Mouse (Mus musculus) liver, embryonic 11.5 days (tissue): Measurements from ENCODE around the gene Hba-a2. TPM values are rescaled to one million over a fixed set of nuclear protein-coding genes. Genes with fewer than 3 reads are reported as not detected.

Source experiments
- ATAC-seq: fragments of 200-750 bp; cut with Nextera tagmentation; replicated peaks from 2 replicates; pipeline ENCODE4 v1.8.0; 2017; ENCODE audit warnings: moderate number of reproducible peaks, mild to moderate bottlenecking, moderate TSS enrichment, moderate library complexity; ENCODE audit not compliant: low FRiP score
- DNase-seq: peaks from one replicate; pipeline ENCODE4 v3.0.0-alpha.2; 2017; ENCODE audit warnings: low spot score
- H3K27ac ChIP-seq: fragments of 300-500 bp; sonication (generic); 2 replicates; pipeline ENCODE4 v1.5.1; 2014; ENCODE audit warnings: mild to moderate bottlenecking, low read depth, low read length, control low read depth
- H3K27me3 ChIP-seq: fragments of 300-500 bp; sonication (generic); replicated peaks from 2 replicates; pipeline ENCODE4 v1.6.1; 2014; ENCODE audit warnings: low read length, mixed read lengths; ENCODE audit not compliant: control insufficient read depth, insufficient read depth
- H3K36me3 ChIP-seq: fragments of 300-500 bp; sonication (generic); 2 replicates; pipeline ENCODE4 v1.6.1; 2014; ENCODE audit warnings: mild to moderate bottlenecking, low read length, moderate library complexity, mixed read lengths; ENCODE audit not compliant: control insufficient read depth, insufficient read depth
- H3K4me1 ChIP-seq: fragments of 300-500 bp; sonication (generic); replicated peaks from 2 replicates; pipeline ENCODE4 v1.6.1; 2014; ENCODE audit warnings: low read length, mixed read lengths; ENCODE audit not compliant: control insufficient read depth, insufficient read depth
- H3K4me2 ChIP-seq: fragments of 300-500 bp; sonication (generic); 2 replicates; pipeline ENCODE4 v1.6.1; 2014; ENCODE audit warnings: mild to moderate bottlenecking, control low read depth, moderate library complexity
- H3K4me3 ChIP-seq: fragments of 300-500 bp; sonication (generic); 2 replicates; pipeline ENCODE4 v1.5.1; 2014; ENCODE audit warnings: low read depth, low read length, control low read depth
- H3K9ac ChIP-seq: fragments of 300-500 bp; sonication (generic); 2 replicates; pipeline ENCODE4 v1.6.1; 2014; ENCODE audit warnings: low read depth, low read length, control low read depth
- H3K9me3 ChIP-seq: fragments of 300-500 bp; sonication (generic); 2 replicates; pipeline ENCODE4 v1.6.1; 2016; ENCODE audit warnings: low read length, inconsistent platforms, mixed read lengths; ENCODE audit not compliant: control insufficient read depth
- WGBS: fragments of 180-500 bp; shearing (Covaris S2); extraction: QIAGEN DNeasy Blood & Tissue Kit; methylation state at CpG from one replicate; pipeline ENCODE4 v1.1.7; 2014; 5-methylcytosine and 5-hydroxymethylcytosine counted together
- polyA plus RNA-seq: library from polyadenylated mRNA; unstranded; fragments of >200 nt; fragmentation: Nextera tagmentation; extraction: Ambion mirVana; gene quantifications from 2 replicates; pipeline ENCODE4 v1.2.1, GENCODE M21; 2014

Hba-a2 gene
- polyA plus RNA-seq, 1 experiment from 2014 or later, result 25,282 TPM

DNA sequence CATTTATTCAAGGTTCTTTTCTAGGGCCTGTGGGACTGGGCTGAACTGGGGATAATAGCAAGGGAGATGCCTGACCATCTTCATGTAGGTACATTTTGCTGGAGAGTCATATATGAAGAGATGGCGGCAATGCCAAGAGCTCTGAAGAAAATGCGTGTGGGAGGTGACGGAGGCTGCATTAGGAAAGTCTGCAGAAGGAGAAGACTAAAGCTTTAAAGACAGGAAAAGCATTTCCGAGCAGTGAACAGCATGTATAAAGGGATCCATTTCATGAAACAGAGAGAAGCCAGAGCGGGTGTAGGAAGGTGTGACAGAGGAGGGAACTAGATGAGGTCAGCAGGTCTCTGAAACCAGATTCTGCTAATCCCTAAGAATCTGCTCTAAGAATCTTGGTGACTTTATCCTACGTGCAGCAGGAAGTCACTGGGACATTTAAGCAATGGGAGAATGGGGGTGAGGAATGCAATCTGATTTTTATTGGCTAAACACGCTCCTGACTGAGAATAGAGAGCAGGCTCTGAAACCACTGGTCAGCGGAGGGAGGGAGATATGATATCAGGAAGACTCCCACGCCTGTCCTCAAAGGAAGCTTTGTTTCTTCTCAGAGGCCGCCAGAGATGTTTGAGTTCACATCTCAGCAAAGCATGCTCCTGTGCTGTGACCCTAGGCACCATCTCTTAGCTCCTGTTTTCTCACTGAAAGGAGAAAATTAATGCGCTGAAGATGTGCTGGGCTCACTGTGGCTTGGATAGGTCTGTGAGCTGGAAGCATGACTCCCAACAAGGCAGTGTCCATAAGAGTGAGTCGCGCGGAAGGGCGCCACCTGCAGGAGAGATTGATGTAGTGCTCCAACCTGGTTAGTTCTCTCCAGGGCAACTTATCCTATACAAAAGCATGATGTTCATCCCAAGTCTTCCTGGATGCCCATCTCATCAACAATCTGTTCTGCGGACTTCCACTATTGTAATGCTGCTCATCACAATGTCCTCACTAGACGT lies 44.5 kb downstream of the Hba-a2 start:
- WGBS, result 33% methylated on average over 17 of the region's 17 CpGs
- Histone ChIP-seq H3K27me3 (no peaks in the 10 kb centered on the region), H3K9me3 (no peaks in the 10 kb centered on the region), H3K9ac (no peak overlapping the region), H3K36me3 (no peaks in the 10 kb centered on the region), H3K4me3 (no peak overlapping the region), H3K27ac (no peak overlapping the region), H3K4me2 (no peak overlapping the region), H3K4me1 (no peaks in the 10 kb centered on the region; the same call in none of the 2 replicates)
- ATAC-seq (no peak), DNase-seq (peak; percentile 60)

- DNase-seq (no peak), ATAC-seq (no peak)
- Histone ChIP-seq H3K36me3 (no peaks in the 10 kb centered on the region), H3K9me3 (no peaks in the 10 kb centered on the region), H3K27ac (no peak overlapping the region), H3K4me3 (no peak overlapping the region), H3K9ac (no peak overlapping the region), H3K4me1 (peaks cover 3% of the 10 kb centered on the region), H3K4me2 (no peak overlapping the region), H3K27me3 (peaks cover 13% of the 10 kb centered on the region)
- 17% methylated on average over 2 of the region's 2 CpGs for WGBS
Measured at GRCm38 (mm10) chr11:32342770-32343191, 46.5 kb downstream of the Hba-a2 start.

DNA sequence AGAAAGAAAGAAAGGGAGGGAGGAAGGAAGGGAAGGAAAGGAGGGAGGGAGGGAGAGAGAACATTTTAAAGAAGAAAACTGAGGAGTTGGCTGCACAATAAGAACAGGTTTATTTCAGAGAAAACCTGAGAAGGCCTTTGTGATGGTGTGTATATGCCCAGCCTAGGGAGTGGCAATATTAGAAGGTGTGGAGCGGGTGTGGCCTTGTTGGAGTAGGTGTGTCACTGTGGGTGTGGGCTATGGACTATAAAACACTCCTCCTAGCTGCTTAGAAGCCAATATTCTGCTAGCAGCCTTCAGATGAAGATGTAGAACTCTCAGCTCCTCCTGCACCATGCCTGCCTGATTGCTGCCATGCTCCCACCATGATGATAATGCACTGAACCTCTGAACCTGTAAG lies 47.1 kb downstream of the Hba-a2 start:
- no peaks in the 10 kb centered on the region for H3K9me3 ChIP-seq
- peaks cover 4% of the 10 kb centered on the region for H3K4me1 ChIP-seq
- DNase-seq (no peak), ATAC-seq (no peak)
- no peak overlapping the region for H3K4me3 ChIP-seq
- no peaks in the 10 kb centered on the region for H3K36me3 ChIP-seq
- H3K27me3 ChIP-seq, result peaks cover 16% of the 10 kb centered on the region
- H3K4me2 ChIP-seq, result no peak overlapping the region
- H3K27ac ChIP-seq, result no peak overlapping the region
- 85% methylated on average over 1 of the region's 1 CpGs for WGBS
- H3K9ac ChIP-seq, result no peak overlapping the region

DNA sequence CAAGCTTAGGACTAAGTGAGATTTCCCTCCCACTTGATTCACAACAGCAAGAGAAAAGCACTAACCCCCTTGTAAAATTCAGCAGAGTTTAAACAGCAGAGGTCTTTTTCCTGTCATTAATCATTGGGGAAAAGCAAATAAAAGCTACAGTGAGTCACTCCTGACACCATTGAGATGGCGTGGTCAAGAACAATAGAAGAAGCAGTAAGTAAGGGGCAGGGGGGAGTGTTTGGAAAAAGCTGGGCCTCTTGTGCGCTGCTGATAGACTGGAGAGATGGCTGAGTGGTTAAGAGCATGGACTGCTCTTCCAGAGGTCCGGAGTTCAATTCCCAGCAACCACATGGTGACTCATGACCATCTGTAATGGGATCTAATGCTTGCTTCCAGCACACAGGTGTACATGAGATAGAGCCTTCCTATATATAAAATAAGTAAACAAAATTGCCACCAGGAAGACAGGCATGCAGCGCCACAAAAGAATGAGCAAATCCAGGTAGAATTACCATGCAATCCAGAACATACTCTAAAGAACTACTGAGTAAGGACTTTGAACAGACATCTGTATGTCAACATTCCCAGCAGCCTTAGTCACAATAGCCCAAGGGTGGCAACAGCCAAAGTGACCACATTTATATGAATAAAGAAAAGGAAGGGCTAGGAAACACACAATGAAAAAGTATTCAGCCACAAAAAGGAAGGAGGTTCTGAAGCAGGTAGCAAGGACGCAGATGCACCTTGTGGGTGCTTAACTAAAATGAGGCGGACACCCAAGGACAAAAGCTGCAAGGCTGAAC lies 49.4 kb downstream of the Hba-a2 start:
- WGBS, result 67% methylated on average over 6 of the region's 6 CpGs
- Histone ChIP-seq H3K9me3 (no peaks in the 10 kb centered on the region), H3K36me3 (no peaks in the 10 kb centered on the region), H3K4me1 (peaks cover 9% of the 10 kb centered on the region), H3K27ac (no peak overlapping the region), H3K9ac (no peak overlapping the region), H3K4me3 (no peak overlapping the region), H3K27me3 (peaks cover 16% of the 10 kb centered on the region), H3K4me2 (no peak overlapping the region)
- DNase-seq (no peak), ATAC-seq (no peak)

Other genes starting within 250 kb of the Hba-a2 start
- 0.53 and 0.62 TPM in 2 replicates for gene Il9r, start 96.2 kb upstream of the Hba-a2 start, polyA plus RNA-seq
- gene Snrnp25, start 91.1 kb upstream of the Hba-a2 start, polyA plus RNA-seq, result 96.7 and 114 TPM in 2 replicates
- 16.9 and 19.1 TPM in 2 replicates for gene Rhbdf1, start 74.2 kb upstream of the Hba-a2 start, polyA plus RNA-seq
- gene Mpg, start 70.0 kb upstream of the Hba-a2 start, polyA plus RNA-seq, result 29.6 and 30.8 TPM in 2 replicates
- gene Nprl3, start 28.8 kb upstream of the Hba-a2 start, polyA plus RNA-seq, result 31.0 and 38.1 TPM in 2 replicates
- gene Hba-x, start 20.1 kb upstream of the Hba-a2 start, polyA plus RNA-seq, result 4,144 and 4,673 TPM in 2 replicates
- gene Hba-a1, start 13.0 kb upstream of the Hba-a2 start, polyA plus RNA-seq, result 12,698 and 12,741 TPM in 2 replicates
- 43.6 and 45.8 TPM in 2 replicates for gene Hbq1b, start 9.5 kb upstream of the Hba-a2 start, polyA plus RNA-seq
- gene Hbq1a, start 3.6 kb downstream of the Hba-a2 start, polyA plus RNA-seq, result 0.47 and 0.92 TPM in 2 replicates
- 7.4 and 8.2 TPM in 2 replicates for gene Sh3pxd2b, start 51.3 kb downstream of the Hba-a2 start, polyA plus RNA-seq
- 21.1 and 23.2 TPM in 2 replicates for gene Ubtd2, start 158.9 kb downstream of the Hba-a2 start, polyA plus RNA-seq
- gene Efcab9, start 235.6 kb downstream of the Hba-a2 start, polyA plus RNA-seq, result 0.25 and 0.49 TPM in 2 replicates
- gene Stk10, start 236.8 kb downstream of the Hba-a2 start, polyA plus RNA-seq, result 4.8 and 5.8 TPM in 2 replicates